Mouse (Mus musculus) adrenal gland, postnatal 25 days (tissue): ENCODE measurements at regions not wholly inside any gene's neighbourhood (a gene's known extent, or its start where the extent isn't known, plus 50 kb on each side); places are given as distances from the start of the nearest gene placed in this dataset.

Experiments used
- DNase-seq: peaks from one replicate; pipeline ENCODE4 v3.0.0; 2021; ENCODE audit warnings: mixed read lengths

- no peak for DNase-seq
Measured at GRCm38 (mm10) chr12:13094111-13094851, 152.6 kb upstream of the Mycn start.

GRCm38 (mm10) chr12:13085951-13086350, 144.2 kb upstream of the Mycn start:
- DNase-seq: no peak

DNA sequence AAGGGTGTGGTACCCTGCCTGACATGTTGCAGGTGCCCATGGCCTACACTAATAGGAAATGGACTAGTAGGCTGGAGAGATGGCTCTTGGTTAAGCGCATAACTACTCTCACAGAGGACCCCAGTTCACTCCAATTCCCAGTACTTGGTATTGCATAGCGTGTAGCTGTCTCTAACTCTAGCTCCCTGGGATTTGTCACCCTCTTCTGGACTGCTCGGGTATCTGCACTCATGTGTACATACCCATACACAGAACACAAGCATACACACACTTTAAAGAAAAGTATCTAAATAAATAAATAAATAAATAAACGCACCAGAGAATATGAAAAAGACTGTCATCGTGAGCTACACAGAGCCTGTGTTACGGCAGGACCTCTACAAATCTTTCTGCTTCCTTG, 143.8 kb upstream of the Mycn start:
- no peak for DNase-seq

DNA sequence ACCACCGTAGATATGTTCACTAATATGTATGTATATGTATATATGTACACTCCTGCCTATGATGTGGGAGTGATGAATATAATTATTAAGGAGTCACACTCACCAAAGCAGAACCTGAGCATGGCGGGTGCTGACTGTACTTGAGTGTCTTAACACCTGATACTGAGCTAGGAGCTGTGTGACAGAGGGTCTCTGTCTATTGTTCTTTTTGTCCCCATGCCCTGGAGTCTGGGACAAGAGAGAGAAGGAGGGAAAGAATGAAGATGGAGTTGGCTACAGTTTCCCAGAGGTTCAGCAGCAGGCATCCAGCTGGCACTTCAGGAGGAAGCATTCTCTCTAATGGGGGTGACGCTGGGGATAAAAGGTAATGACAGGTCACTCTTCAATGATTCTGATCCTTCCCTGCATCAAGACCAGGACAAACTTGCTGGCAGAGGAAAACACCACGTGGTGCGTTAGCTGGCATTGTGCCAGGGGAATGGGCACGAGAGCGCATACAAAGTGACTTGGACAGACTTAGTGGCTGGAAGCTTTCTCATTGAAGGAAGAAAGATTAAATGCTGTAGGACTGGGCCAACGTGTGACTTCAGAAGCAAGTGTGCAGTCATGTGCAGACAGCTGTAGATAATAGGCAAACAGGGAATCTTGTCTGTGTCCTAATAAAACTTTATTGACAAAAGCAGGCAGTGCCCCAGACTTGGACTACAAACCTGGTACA, 141.8 kb upstream of the Mycn start:
- DNase-seq: no peak

- no peak for DNase-seq
Measured at GRCm38 (mm10) chr12:13080791-13081190, 139.1 kb upstream of the Mycn start.

- DNase-seq: no peak
Measured at GRCm38 (mm10) chr12:13079832-13080231, 138.1 kb upstream of the Mycn start.

DNA sequence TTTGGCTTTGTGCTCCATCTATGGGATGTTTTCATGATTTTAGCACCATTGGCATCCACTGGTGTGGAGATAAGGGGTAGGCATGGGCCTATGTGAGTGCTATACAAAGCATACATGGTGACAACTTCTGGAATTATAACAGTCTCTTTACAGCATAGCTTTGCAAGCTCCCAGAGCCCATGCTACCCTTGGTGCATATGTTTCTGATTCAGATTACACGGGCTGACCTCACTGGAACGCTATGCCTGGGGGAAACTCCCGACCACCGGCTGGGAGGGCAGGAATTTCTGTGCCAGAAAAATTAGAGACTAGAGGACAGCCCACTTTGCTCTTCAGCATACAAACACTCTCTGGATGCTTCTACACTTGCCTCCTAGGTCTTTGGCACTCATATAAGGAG, 136.0 kb upstream of the Mycn start:
- no peak for DNase-seq

- no peak for DNase-seq
Measured at GRCm38 (mm10) chr12:13076699-13077287, 135.1 kb upstream of the Mycn start.

DNA sequence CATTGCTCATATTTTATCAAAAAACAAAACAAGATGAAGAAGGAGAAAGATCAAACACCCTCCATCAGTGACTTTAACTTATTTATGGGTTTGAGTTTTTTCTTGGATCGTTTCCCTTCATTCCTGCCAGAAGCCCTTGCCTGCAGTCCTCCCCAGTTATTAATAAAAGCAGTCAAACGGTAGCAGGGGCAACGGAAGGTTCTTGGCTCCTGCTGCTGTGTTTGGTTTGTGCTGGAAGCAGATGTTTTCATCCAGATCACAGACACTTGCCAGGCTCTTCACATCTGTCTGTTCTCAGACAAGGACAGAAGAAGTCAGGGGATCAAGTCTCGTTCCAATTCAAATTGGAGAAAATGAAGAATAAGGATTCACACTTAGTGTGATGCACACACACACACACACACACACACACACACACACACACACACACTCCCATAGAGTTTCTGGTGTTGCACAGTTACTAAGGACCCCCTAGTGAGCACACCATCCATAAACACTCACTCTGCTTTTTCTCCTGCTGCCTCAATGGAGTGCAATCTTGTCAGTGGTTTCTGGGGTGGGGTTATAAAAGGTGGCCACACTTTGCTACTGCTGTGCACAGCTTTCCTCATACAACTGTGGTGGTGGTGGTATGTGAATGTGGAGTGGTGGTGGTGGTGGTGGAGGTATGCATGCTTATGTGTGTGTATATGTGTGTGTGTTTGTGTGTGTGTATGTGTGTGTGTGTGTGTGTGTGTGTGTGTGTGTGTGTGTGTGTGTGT, 131.6 kb upstream of the Mycn start:
- no peak for DNase-seq

DNA sequence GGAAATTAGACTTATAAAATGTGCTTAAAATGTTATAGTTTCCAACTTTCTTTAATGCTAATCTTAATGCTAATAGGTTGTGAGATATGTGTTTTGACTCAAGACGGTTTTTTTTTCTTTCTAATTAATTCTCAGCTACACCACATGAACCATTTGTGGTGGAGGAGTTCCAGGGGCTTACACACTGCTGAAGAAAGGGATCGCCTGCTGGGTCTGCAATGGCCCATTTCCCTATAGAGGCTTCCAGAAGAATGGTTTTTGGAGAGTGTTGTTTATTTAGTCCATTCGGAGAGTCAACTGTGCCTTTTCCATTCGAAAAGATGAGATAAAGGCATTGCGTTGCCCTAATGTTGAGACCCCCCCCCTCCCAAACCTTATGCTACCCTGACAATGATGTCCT, 125.6 kb upstream of the Mycn start:
- DNase-seq: no peak

GRCm38 (mm10) chr12:13066604-13067181, 125.0 kb upstream of the Mycn start:
- DNase-seq: no peak

- DNase-seq: no peak
Measured at GRCm38 (mm10) chr12:13059473-13059872, 117.8 kb upstream of the Mycn start.

GRCm38 (mm10) chr12:13056246-13056645, 114.5 kb upstream of the Mycn start:
- DNase-seq: no peak

DNA sequence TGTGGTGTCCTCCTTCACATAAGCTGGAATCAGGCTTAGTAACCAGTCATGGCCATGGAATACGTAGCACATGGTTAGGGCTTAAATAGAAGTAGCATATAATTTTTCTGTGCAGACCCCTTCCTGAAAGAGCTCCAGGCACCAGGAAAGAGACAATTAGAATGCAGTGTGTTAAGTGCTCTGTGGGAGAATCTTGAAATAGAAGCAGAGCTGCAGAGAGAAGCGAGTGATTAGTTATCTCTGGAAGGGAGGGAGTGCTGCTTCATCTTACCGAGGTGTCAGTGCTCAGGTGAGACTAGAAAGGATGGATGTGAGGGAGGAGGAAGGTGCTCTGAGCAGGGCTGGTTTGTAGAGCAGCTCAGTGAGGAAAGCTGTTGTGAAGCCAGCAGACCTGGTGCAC, 112.9 kb upstream of the Mycn start:
- DNase-seq: no peak

GRCm38 (mm10) chr12:13053746-13054145, 112.0 kb upstream of the Mycn start:
- no peak for DNase-seq

GRCm38 (mm10) chr12:13052845-13053623, 111.3 kb upstream of the Mycn start:
- DNase-seq: no peak

DNA sequence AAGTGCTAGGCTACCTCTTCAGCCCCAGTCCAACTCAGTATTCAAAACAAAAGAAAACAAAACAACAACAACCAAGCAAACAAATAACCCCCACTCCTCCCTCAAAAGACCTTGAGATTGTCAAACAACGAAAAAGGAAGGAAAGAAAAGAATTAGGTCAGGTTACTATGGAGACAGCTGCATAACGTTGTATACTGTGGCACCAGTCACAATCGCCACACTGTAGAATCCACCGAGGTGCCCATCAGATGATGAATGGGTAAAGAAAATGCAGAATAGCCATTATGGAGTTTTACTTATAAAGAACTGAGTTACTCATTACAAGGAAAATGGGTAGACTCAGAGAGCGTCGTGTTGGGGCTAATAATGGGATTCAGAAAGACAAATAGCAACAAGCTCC, 110.5 kb upstream of the Mycn start:
- DNase-seq: no peak

DNA sequence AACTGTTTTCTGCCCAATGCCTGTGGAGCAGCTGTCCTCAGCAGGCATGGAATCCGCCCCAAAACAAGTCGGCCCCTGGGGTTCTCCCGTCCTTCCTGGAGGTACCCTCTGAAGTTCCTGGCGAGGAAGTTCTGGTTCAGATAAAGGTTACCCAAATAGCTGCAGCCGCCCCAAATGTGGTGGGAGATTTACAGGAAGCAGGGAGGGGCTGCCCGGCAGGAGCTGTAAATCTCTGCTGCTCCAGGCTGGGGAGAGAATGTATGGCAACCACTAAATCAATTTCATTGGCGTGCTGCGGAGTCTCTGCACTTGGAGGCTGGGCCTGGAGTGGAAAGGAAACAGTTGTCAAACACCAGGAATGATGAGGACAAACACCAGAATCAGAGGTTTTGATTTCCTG, 107.9 kb upstream of the Mycn start:
- DNase-seq: no peak

- no peak for DNase-seq
Measured at GRCm38 (mm10) chr12:13048168-13048727, 106.5 kb upstream of the Mycn start.

- no peak for DNase-seq
Measured at GRCm38 (mm10) chr12:13042934-13043333, 101.2 kb upstream of the Mycn start.

DNA sequence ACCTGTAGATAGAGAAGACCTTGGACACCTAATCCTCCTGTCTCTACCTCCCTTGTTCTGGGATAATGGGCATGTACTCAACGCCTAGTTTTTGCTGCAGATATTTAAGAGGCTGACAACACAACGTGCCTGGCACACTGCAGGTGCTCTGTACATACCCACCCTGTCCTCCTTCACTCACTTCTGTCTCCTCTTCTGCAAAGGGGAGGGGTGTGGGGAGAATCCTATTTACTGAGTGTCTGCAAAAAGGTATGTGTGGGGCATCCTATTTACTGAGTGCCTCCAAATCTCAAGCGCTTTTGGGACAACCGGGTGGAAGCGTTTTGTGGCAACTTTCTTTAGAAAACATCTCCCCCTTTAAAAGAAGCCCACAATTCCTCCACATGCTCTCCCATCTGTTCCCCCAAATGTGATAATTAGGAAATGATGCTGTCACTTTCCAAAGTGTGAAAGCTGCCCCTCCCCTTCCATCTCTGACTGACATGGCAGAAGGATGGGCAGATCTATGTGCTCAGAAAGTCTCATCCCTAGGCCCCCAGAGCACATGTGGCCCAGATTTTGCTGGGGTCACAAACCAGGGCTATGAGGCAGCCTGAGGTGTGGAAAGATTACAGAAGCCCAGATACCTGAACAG, 93.5 kb upstream of the Mycn start:
- DNase-seq: no peak
